Mouse (Mus musculus) ES-Bruce4 (cell line): ENCODE measurements around the gene Ran. TPM values are rescaled to one million over a fixed set of nuclear protein-coding genes. Genes with fewer than 3 reads are reported as not detected.

ENCODE experiments used
- H3K27ac ChIP-seq: 2 replicates; pipeline ENCODE4 v1.5.1; 2012; ENCODE audit warnings: low read length, inconsistent platforms; ENCODE audit not compliant: insufficient read depth
- H3K27me3 ChIP-seq: 2 replicates; pipeline ENCODE4 v1.6.1; 2012; ENCODE audit warnings: mild to moderate bottlenecking, low read length, inconsistent platforms; ENCODE audit not compliant: control insufficient read depth, poor library complexity, insufficient read depth, severe bottlenecking
- H3K36me3 ChIP-seq: 2 replicates; pipeline ENCODE4 v1.6.1; 2012; ENCODE audit warnings: inconsistent platforms, mild to moderate bottlenecking, low read length, moderate library complexity; ENCODE audit not compliant: control insufficient read depth, poor library complexity, insufficient read depth, severe bottlenecking
- H3K4me1 ChIP-seq: one replicate; pipeline ENCODE4 v1.8.1; 2011; ENCODE audit warnings: low read length; ENCODE audit not compliant: control insufficient read depth, insufficient read depth
- H3K4me3 ChIP-seq: 2 replicates; pipeline ENCODE4 v1.5.1; 2011; ENCODE audit warnings: low read depth, mild to moderate bottlenecking, low read length
- H3K9ac ChIP-seq: 2 replicates; pipeline ENCODE4 v1.6.1; 2012; ENCODE audit warnings: low read depth, mild to moderate bottlenecking, inconsistent platforms; ENCODE audit not compliant: poor library complexity, severe bottlenecking
- H3K9me3 ChIP-seq: replicated peaks from 2 replicates; pipeline ENCODE4 v1.6.1; 2012; ENCODE audit warnings: mild to moderate bottlenecking, low read length, inconsistent platforms; ENCODE audit not compliant: control insufficient read depth, poor library complexity, insufficient read depth, severe bottlenecking
- CTCF ChIP-seq: IDR thresholded peaks from one replicate; pipeline ENCODE4 v1.8.1; 2011; ENCODE audit warnings: low read depth, low read length
- EP300 ChIP-seq: IDR thresholded peaks from 2 replicates; pipeline ENCODE4 v1.6.1; 2011; ENCODE audit warnings: low read depth, low read length; ENCODE audit not compliant: insufficient read depth
- POLR2A ChIP-seq: IDR thresholded peaks from one replicate; pipeline ENCODE4 v1.8.1; 2011; ENCODE audit warnings: low read length; ENCODE audit not compliant: insufficient read depth
- polyA plus RNA-seq: library from polyadenylated mRNA; stranded (reverse); fragments of >200 nt; gene quantifications from 2 replicates; pipeline ENCODE4 v1.2.4, GENCODE M21; 2011; ENCODE audit warnings: low read depth; ENCODE audit not compliant: missing spikeins, insufficient read depth, insufficient read length

Gene Ran
- polyA plus RNA-seq, 1 experiment, result 669 TPM

DNA sequence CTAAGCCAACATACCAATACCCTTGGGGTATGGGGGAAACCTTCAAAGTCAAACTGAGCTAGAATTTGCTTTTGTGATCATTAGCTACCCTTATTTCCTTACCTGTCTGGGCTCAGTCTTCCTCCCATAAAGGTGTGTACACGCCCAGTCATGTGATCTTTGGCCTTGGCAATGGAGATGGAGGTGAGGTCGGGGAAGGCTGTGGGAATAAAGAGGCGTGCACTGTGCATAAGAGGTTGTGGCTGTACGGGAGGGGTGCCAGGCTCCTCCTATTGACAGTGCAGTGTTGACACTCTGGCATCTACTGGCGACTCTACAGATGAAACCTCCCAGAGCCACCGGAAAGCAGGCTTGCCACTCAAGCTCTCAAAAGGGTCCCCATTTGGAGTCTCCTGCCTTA is 53.5 kb downstream of the Ran start:
- no peaks in the 10 kb centered on the region for H3K4me1 ChIP-seq
- H3K27me3 ChIP-seq, result no peaks in the 10 kb centered on the region
- H3K9me3 ChIP-seq, result no peaks in the 10 kb centered on the region
- H3K9ac ChIP-seq, result no peak overlapping the region
- no peak overlapping the region for H3K27ac ChIP-seq
- no peak for TF ChIP-seq EP300
- TF ChIP-seq CTCF, result no peak
- no peak for TF ChIP-seq POLR2A
- H3K36me3 ChIP-seq, result no peaks in the 10 kb centered on the region
- no peak overlapping the region for H3K4me3 ChIP-seq

Other genes with a start within 250 kb of the Ran start
- gene Rimbp2, start 66.6 kb upstream of the Ran start, polyA plus RNA-seq, result 0.33 and 0.40 TPM in 2 replicates
- 19.8 and 25.9 TPM in 2 replicates for gene Stx2, start 11.5 kb upstream of the Ran start, polyA plus RNA-seq
- not detected in 2 replicates for gene Adgrd1, start 76.7 kb downstream of the Ran start, polyA plus RNA-seq